Mouse (Mus musculus): ENCODE data around the gene Plscr2.
A peak's percentile ranks its signal among the peaks of the same experiment; 100 is the strongest.
"Not testable (repeated sequence)": the region's sequence is repeated elsewhere in the genome, so short reads cannot be mapped to it uniquely, and the experiment has no call there.

The Plscr2 gene

DNA sequence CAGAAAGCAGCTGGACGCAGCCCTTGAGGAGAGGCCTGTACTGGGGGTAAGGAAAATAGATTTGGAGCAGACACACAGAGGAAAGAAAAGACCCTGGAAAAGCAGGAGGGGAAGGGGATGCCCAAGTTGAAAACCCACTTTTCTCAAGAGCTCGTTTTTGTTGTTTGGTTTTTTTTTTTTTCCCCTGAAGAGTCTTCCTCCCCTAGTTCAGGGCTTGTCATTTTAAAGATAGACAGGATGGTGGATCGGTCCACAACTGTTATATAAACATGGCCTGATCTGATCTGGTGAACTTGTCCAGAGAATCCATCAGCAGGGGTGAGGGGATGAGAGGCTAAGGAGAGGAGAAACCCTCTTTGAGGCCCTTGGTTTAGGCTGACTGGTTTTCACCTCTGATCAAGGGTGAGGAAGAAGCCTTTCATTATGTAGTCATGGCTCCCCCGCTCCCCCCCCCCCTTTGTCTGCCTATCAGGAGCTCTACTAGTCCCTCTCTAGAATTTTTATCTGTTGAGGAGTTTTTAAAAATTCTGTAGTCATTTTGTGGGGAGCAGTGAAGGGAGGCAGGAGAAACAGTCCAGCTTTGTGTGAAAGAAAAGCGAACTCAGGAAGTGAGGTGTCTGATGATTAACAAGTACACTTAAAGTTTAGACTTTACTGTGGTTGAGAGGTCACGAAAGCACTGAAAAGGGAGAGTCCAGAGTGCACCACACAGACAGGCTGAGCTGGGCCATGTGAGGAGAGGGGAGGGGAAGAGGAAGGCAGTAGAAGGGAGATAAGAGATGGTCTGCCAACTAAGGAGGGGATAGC lies 1.2 kb upstream of the Plscr2 start:
- DNase-seq = peak; percentile 94

- peak; percentile 86 for DNase-seq
Observed at GRCm38 (mm10) chr9:92276360-92276759, 958 bp downstream of the Plscr2 start.

GRCm38 (mm10) chr9:92280048-92280447 lies 4.6 kb downstream of the Plscr2 start:
- DNase-seq = no peak

GRCm38 (mm10) chr9:92282563-92283171 lies 7.3 kb downstream of the Plscr2 start:
- no peak for DNase-seq

- DNase-seq = no peak
Observed at GRCm38 (mm10) chr9:92289675-92290074, 14.3 kb downstream of the Plscr2 start.

DNA sequence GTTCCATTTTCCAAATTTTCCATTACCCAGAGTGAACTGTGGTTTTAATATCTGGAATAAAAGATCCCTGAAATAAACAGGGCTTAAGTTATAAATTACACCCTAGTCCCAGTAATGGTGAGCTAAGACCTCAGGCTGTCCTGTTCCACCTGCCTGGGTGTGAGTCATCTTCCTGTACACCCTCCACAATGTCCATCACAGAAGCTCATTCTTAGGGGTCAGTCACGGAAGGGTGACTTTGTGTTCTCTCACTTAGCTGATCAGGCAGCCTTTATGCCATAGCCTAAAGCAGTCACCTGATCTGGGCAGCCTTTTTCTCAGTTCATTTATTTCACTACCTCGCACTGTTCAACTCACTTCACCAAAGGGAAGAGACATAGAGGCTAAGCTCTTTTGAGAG lies 16.8 kb downstream of the Plscr2 start:
- DNase-seq = peak; percentile 52

DNA sequence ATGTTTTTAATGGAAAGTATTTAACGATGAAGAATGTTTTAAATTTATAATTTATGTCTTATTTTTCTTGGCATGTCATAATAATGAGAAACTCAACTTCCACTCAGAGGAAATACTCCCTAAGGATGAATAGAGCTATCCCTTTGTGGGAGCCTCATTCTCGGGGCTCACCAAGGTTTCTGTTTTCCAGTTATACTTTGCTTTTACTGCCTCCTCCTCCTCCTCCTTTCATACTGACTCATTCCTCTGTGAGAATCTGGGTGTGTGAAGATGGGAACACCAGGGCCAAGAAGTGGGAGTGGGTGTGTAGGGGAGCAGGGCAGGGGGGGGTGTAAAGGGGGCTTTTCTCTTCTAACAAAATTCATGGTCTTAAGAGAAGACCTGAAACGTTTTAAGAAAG lies 17.5 kb downstream of the Plscr2 start:
- no peak for DNase-seq

GRCm38 (mm10) chr9:92293560-92294548 lies 18.5 kb downstream of the Plscr2 start:
- no peak for DNase-seq

DNA sequence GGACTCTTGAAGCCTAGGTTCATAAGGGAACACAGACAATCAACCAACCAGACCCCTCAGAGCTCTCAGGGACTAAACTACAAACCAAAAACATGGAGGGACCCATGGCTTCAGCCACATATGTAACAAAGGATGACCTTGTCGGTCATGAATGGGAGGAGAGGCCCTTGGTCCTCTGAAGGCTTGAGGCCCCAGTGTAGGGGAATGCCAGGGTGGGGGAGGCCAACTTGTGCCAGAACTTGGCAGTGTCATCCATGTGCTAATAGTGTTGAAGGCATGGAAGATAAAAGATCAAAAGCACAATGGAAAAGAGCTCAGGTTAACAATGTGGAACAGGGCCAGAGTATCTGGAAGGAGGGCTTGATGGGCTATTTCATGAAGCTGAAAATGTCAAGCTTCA lies 22.9 kb downstream of the Plscr2 start:
- no peak for DNase-seq

DNA sequence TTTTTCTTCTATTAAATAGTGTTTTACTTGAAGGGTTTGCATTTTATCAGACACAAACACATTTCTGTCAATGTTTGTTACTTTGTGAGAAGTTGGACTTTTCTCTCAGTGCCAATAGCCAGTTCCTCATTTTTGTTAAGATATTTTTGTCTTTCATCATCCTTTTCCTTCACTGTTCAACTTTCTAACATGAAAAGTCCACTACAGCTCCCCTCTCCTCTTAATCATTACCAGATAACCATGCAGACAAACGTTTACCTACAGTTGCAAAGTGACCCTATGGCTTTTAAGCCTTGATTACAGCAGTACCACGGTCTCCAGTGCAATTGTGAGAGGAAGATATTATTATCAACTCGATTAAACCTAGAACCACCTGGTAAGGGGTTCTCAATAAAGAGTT lies 25.8 kb downstream of the Plscr2 start:
- DNase-seq = no peak

DNA sequence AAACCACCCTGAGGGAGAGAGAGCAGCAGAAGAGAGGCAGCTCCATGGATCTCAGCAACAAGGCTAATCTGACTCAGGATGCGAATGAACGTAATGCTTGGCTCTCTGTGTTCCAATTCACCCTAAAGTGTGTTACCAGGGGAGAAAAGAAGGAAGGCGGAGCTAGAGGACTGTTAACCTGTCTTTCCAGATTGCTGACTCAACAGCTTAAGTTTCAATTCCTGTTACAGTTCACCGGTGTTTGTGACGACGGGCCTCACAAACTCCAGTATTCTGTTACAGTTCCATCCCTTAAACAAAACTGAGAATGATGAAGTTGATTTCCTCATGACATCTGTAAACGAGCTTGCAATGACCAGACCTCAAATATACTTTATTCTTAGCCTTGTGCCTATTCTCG lies 29.7 kb downstream of the Plscr2 start:
- DNase-seq = no peak

- no peak for DNase-seq
Observed at GRCm38 (mm10) chr9:92305620-92306220, 30.3 kb downstream of the Plscr2 start.

DNA sequence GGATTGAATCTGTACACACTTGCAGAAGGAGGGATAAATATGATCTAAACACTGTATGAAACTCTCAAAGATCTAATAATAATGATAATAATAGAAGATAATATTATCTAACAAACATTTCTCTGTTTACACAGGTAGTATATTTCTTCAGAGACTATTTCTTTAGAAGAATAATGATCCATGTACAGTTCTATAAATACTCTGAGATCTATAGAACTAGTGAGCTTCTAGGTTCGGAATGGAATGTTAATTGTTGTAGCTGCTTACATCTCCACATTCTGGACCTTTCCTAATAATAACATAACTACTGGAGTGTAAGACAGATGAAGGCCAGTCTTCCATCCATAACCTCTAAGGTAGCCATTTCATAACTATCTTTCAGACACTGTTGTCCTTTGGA lies 33.7 kb downstream of the Plscr2 start, which contains the start of gene 1700057G04Rik:
1700057G04Rik (plus strand) TSS at position 301 of the 400 bp plus-strand sequence.
- no peak for DNase-seq

GRCm38 (mm10) chr9:92316791-92317190 lies 41.4 kb downstream of the Plscr2 start:
- no peak for DNase-seq

- not testable (repeated sequence) for DNase-seq
Observed at GRCm38 (mm10) chr9:92325936-92326335, 50.5 kb downstream of the Plscr2 start.

GRCm38 (mm10) chr9:92326813-92327212 lies 51.4 kb downstream of the Plscr2 start:
- no peak for DNase-seq

DNA sequence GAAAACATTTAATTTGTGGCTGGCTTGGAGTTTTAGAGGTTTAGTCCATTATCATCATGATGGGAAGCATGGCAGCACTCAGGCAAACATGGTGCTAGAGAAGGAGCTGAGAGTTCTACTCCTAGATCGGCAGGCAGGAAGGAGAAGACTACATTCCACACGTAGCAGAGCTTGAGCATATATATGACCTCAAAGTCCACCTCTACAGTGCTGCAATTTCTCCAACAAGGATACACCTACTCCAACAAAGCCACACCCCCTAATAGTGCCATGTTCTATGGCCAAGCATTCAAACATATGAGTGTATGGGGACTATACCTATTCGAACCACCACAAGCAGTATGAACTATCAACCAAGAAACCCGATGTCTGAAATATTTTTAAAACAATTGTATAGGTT lies 56.0 kb downstream of the Plscr2 start:
- no peak for DNase-seq

DNA sequence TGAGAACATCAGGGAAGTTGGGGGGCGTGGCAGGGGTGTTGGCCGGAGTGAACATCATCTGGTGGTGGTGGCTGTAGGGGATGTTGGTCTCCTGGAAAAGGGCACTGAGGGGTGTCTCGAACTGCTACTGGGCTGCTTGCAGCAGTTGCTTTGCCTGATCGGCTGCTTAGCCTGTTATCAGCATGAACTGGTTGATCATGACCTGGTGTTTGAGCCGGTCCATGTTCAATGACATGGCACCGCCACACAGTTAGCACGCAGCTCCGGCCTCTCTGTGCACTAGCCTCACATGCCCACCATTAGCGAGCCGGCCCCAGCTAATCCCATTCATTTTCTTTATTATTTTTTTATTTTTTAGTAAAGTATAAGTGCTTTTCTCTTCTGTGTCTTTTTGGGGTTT lies 59.4 kb downstream of the Plscr2 start:
- DNase-seq = no peak

DNA sequence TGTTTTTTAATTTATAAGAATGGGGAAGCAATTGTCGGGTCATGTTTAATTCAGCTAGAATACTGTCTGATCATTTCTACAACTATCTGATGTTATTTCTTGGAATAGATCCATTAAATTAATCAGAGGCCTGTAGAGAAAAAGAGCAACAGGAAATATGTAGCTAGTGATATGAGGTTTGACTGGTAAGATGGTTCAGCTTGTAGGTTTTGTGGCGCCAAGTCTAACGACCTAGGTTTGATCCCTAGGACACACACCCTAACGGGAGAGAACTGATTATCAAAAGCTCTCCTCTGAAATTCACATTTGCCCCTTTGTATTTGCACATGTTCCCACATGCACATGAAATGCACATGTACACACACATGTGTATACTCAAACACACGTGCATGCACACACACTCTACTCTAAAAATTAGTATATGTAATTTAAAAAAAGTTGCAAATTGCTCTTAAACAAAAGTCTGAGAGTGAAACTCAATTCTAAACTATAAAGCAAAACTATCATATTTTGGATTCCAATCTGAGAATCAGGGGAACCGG lies 59.9 kb downstream of the Plscr2 start:
- no peak for DNase-seq

DNA sequence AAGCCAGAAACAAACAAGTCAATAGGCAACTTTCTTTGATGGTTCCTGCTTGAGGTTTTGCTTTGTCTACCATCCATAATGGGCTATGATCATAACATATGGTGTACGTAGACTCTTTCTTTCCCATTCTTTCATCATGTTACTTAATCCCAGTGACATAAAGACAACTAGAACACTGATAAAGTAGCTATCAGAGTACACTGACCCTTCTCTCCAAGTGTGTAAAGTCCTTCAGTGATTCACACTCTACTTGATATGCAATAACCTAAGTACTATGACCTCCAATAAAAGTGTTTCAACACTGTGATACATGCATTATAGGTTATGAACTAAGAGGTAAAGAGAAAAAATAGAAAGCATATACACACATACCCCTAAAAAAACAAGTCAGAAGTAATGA lies 61.7 kb downstream of the Plscr2 start:
- no peak for DNase-seq

DNA sequence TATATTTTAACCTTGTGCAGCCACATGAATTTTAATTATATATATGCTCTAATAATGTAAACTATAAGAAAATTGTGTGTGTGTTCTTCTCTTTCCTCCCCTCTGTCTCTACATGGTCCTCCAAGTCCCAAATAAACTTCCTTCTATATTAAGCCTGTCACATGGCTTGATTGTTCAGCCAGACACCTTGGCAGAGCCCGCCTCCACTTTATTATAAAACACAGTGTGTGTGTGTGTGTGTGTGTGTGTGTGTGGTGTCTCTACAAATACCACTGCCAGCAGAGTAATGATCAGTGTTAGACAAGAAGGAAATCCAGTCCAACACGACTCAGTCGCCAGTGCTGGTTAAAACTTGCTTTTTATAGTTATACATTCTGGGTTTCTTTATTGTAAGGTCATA lies 62.3 kb downstream of the Plscr2 start:
- DNase-seq = no peak

GRCm38 (mm10) chr9:92338954-92339353 lies 63.6 kb downstream of the Plscr2 start:
- DNase-seq = no peak

Data from kidney, adult 9 months (tissue).